ENCODE assay signal across 14 mouse cellular contexts in the genomic region with DNA sequence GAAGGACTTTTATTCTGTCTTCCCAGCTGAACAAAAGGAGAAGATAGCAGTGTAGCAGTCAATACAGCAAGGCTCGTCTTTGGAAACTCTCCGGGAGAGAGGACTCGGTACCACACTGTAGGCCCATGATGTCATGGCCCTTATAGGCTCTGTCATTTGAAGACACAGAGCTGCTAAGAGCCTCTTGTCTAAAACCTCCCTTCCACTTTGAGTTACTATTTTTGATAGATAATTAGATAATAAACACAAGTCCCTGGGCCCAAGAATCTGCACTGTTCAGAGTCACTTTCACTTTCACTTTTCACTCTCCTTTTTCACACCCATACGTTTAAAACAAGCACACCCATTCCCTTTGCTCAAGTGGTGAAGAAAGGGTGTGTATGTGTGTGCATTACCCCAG. TPM values are rescaled to one million over a fixed set of nuclear protein-coding genes. Genes with fewer than 3 reads are reported as not detected.
DNase-seq lines count a peak whose midpoint lies in the region; ATAC-seq and TF ChIP-seq lines count a peak whose summit lies in the region.
"Had no signal": no experiment of that assay in that cellular context is flagged by ENCODE, and none has a peak within 500 bp of the region (broad histone marks: within the 10 kb centered on the region; RNA-seq: fewer than 3 reads in every experiment).

No protein-coding gene starts in this region.

- peaks cover 84% of the 10 kb centered on the region for H3K36me3 ChIP-seq in heart, embryonic 14.5 days (ENCODE audit: control insufficient read depth, insufficient read depth, low read length)
- peaks cover 74 to 86% of the 10 kb centered on the region in 2 experiments for H3K36me3 ChIP-seq in CH12.LX (replicated peaks in 1 of 2; ENCODE audit: control insufficient read depth in 1 of 2, insufficient read depth in 1 of 2, low read length in 1 of 2)
- H3K36me3 ChIP-seq in heart, postnatal 0 days (replicated peaks; ENCODE audit: control insufficient read depth, insufficient read depth, low read length) = peaks cover 22% of the 10 kb centered on the region
- H3K36me3 ChIP-seq in forebrain, embryonic 15.5 days = no peaks in the 10 kb centered on the region

- H3K9me3 ChIP-seq in heart, embryonic 14.5 days (ENCODE audit: control insufficient read depth, low read length) = no peaks in the 10 kb centered on the region
- H3K9me3 ChIP-seq in CH12.LX (replicated peaks; ENCODE audit: low read length) = no peaks in the 10 kb centered on the region
- no peaks in the 10 kb centered on the region for H3K9me3 ChIP-seq in heart, postnatal 0 days (replicated peaks; ENCODE audit: control insufficient read depth, low read length)
- no peaks in the 10 kb centered on the region for H3K9me3 ChIP-seq in forebrain, embryonic 15.5 days
- H3K9me3 ChIP-seq: limb, embryonic 15.5 days; midbrain, embryonic 13.5 days had no signal

- no peak for TF ChIP-seq POLR2A in CH12.LX (IDR thresholded peaks at IDR 0.05; ENCODE audit: low read depth, low read length)

- TF ChIP-seq EP300 in CH12.LX (IDR thresholded peaks at IDR 0.05; ENCODE audit: low read length) = peak; percentile 24; the same call in 1 of the 2 replicates
- no peak for TF ChIP-seq EP300 in heart, postnatal 0 days (IDR thresholded peaks at IDR 0.05; ENCODE audit: low read depth)

- no peak for TF ChIP-seq RAD21 in CH12.LX (IDR thresholded peaks at IDR 0.05; ENCODE audit: low read depth, low read length)

- in situ Hi-C loops in CH12.LX (cut with MboI; ENCODE audit: low pct_ligation_motif_present, low pct_unique_long_range_greater_than_20kb, low sequenced_read_pairs) = no loop called here

- H3K9ac ChIP-seq in heart, embryonic 14.5 days (ENCODE audit: low read length) = peak overlapping the region; percentile 25; the same call in 1 of the 2 replicates
- peak overlapping the region; percentile 44 for H3K9ac ChIP-seq in CH12.LX (ENCODE audit: insufficient read depth, low read depth)
- H3K9ac ChIP-seq in heart, postnatal 0 days (replicated peaks; ENCODE audit: low read depth, low read length) = peak overlapping the region; percentile 37
- no peak overlapping the region for H3K9ac ChIP-seq in forebrain, embryonic 15.5 days (replicated peaks)
- H3K9ac ChIP-seq: limb, embryonic 15.5 days; midbrain, embryonic 13.5 days had no signal

- no peak for ATAC-seq in heart, embryonic 14.5 days (ENCODE audit: insufficient number of reproducible peaks, insufficient read depth, low FRiP score, low read depth)
- ATAC-seq in heart, postnatal 0 days (ENCODE audit: insufficient read depth, low read depth) = peak; percentile 41; the same call in 1 of the 2 replicates
- peak; percentile 40 for ATAC-seq in megakaryocyte-erythroid progenitor cell, adult 5-6 weeks (replicated peaks; ENCODE audit: low FRiP score, low TSS enrichment, poor library complexity, severe bottlenecking)
- ATAC-seq in forebrain, embryonic 15.5 days (replicated peaks) = no peak
- ATAC-seq: midbrain, embryonic 13.5 days had no signal

- H3K4me2 ChIP-seq in heart, embryonic 14.5 days (ENCODE audit: low read length) = peak overlapping the region; percentile 52
- peak overlapping the region; percentile 59 for H3K4me2 ChIP-seq in CH12.LX (ENCODE audit: insufficient read depth, low read depth, poor library complexity, severe bottlenecking)
- H3K4me2 ChIP-seq in heart, postnatal 0 days (ENCODE audit: low read depth, low read length) = peak overlapping the region; percentile 52
- H3K4me2 ChIP-seq in forebrain, embryonic 15.5 days (replicated peaks) = no peak overlapping the region
- H3K4me2 ChIP-seq: limb, embryonic 15.5 days; midbrain, embryonic 13.5 days had no signal

- dilution Hi-C loops in CH12.LX (cut with MboI; ENCODE audit: extremely low pct_ligation_motif_present, extremely low pct_unique_long_range_greater_than_20kb, low sequenced_read_pairs) = no loop called here

- H3K79me2 ChIP-seq in CH12.LX (replicated peaks; ENCODE audit: control insufficient read depth, extremely low read depth, insufficient read depth, poor library complexity, severe bottlenecking) = peaks cover 45% of the 10 kb centered on the region

- no peak for DNase-seq in heart, postnatal 36 days
- DNase-seq in CH12.LX (ENCODE audit: extremely low read depth) = no peak
- no peak for DNase-seq in heart, postnatal 0 days (ENCODE audit: low spot score)
- DNase-seq in kidney, postnatal 25 days = no peak
- no peak for DNase-seq in right cerebral cortex, postnatal 36 days (ENCODE audit: low spot score in 2 of 2)
- DNase-seq: adrenal gland, adult 2 months; cerebellum, adult 9-11 months; kidney, adult 18-20 months had no signal

- WGBS in heart, embryonic 14.5 days = 60% methylated on average over 4 of the region's 4 CpGs
- 51% methylated on average over 4 of the region's 4 CpGs for WGBS in heart, postnatal 0 days
- WGBS in forebrain, embryonic 15.5 days = 85% methylated on average over 4 of the region's 4 CpGs

- H3K27me3 ChIP-seq in heart, embryonic 14.5 days (ENCODE audit: control insufficient read depth, insufficient read depth, low read length) = no peaks in the 10 kb centered on the region
- no peaks in the 10 kb centered on the region for H3K27me3 ChIP-seq in CH12.LX (replicated peaks)
- H3K27me3 ChIP-seq in heart, postnatal 0 days (ENCODE audit: control insufficient read depth, insufficient read depth, low read length) = no peaks in the 10 kb centered on the region
- no peaks in the 10 kb centered on the region for H3K27me3 ChIP-seq in forebrain, embryonic 15.5 days
- H3K27me3 ChIP-seq: limb, embryonic 15.5 days; midbrain, embryonic 13.5 days had no signal

- no peak for TF ChIP-seq CTCF in CH12.LX (conservative IDR thresholded peaks at IDR 0.05 in 1 of 2, IDR thresholded peaks at IDR 0.05 in 1 of 2; ENCODE audit: low read depth in 2 of 2, low read length in 2 of 2)
- no peak for TF ChIP-seq CTCF in heart, postnatal 0 days (IDR thresholded peaks at IDR 0.05; ENCODE audit: low read depth)

- 0 out of 4 replicates have a peak, but pooled peaks cover 0 to 4% of the 10 kb centered on the region in 2 experiments for H3K4me1 ChIP-seq in heart, embryonic 14.5 days (ENCODE audit: control insufficient read depth in 2 of 2, insufficient read depth in 2 of 2, low read length in 2 of 2)
- H3K4me1 ChIP-seq in CH12.LX (ENCODE audit: control insufficient read depth in 1 of 2, insufficient read depth in 2 of 2) = peaks cover 28 to 86% of the 10 kb centered on the region in 2 experiments
- H3K4me1 ChIP-seq in heart, postnatal 0 days (ENCODE audit: control insufficient read depth, insufficient read depth) = no peaks in the 10 kb centered on the region
- no peaks in the 10 kb centered on the region for H3K4me1 ChIP-seq in forebrain, embryonic 15.5 days
- H3K4me1 ChIP-seq: midbrain, embryonic 13.5 days had no signal

- intact Hi-C loops in heart, postnatal 36 days (cut with DNase I) = no loop called here

- peak overlapping the region in 1 of 2 experiments; percentile 13; a peak in 2 of 4 replicates for H3K4me3 ChIP-seq in heart, embryonic 14.5 days (ENCODE audit: control insufficient read depth in 1 of 2, insufficient read depth in 1 of 2, low read depth in 1 of 2, low read length in 2 of 2)
- H3K4me3 ChIP-seq in CH12.LX (replicated peaks in 1 of 3; ENCODE audit: low read depth in 2 of 3, low read length in 2 of 3, poor library complexity in 1 of 3) = no peak overlapping the region
- H3K4me3 ChIP-seq in heart, postnatal 0 days (ENCODE audit: low read depth, low read length) = peak overlapping the region; percentile 21; the same call in 1 of the 2 replicates
- no peak overlapping the region for H3K4me3 ChIP-seq in forebrain, embryonic 15.5 days
- H3K4me3 ChIP-seq: limb, embryonic 15.5 days; midbrain, embryonic 13.5 days had no signal

- H3K27ac ChIP-seq in heart, embryonic 14.5 days (replicated peaks in 1 of 2; ENCODE audit: control insufficient read depth in 1 of 2, insufficient read depth in 1 of 2, low read depth in 2 of 2, low read length in 2 of 2) = no peak overlapping the region
- peak overlapping the region; percentile 59 for H3K27ac ChIP-seq in CH12.LX (ENCODE audit: insufficient read depth, low read depth)
- H3K27ac ChIP-seq in heart, postnatal 0 days (ENCODE audit: low read depth) = peak overlapping the region; percentile 17; the same call in 1 of the 2 replicates
- H3K27ac ChIP-seq in forebrain, embryonic 15.5 days (replicated peaks) = no peak overlapping the region
- H3K27ac ChIP-seq: limb, embryonic 15.5 days; midbrain, embryonic 13.5 days had no signal

RNA-seq across cellular contexts. Expression of a gene that starts 9.7 kb away (rescaled TPM):
- 9.1 and 10.4 TPM in 2 replicates for polyA plus RNA-seq in heart, embryonic 14.5 days (2014; fragmentation: Nextera tagmentation; extraction: Ambion mirVana)
- 10 to 100 TPM; 25.8 to 26.8 TPM for total RNA-seq in heart, postnatal 36 days (2021)
- 0.80 and 1.4 TPM in 2 replicates for total RNA-seq in CH12.LX (2012; rRNA removed)
- total RNA-seq in CH12.LX (2014; rRNA removed) = 0.95 and 1.0 TPM in 2 replicates
- 0.55 and 0.91 TPM in 2 replicates for polyA plus RNA-seq in CH12.LX (2012; ENCODE audit: insufficient read length, low read depth)
- total RNA-seq in heart, postnatal 0 days (2014; rRNA removed; ENCODE audit: low replicate concordance) = 12.2 and 12.9 TPM in 2 replicates
- polyA plus RNA-seq in heart, postnatal 0 days (2015; fragmentation: Nextera tagmentation; extraction: Ambion mirVana) = 9.7 and 10.9 TPM in 2 replicates
- 0.48 TPM in 1 of 2 replicates, not detected in the other for total RNA-seq in megakaryocyte-erythroid progenitor cell, adult 5-6 weeks (2014; fragmentation: Nextera tagmentation)
- total RNA-seq in megakaryocyte-erythroid progenitor cell, adult 5-6 weeks (2017) = 3.4 and 3.9 TPM in 2 replicates
- 0.99 and 1.3 TPM in 2 replicates for polyA plus RNA-seq in forebrain, embryonic 15.5 days (2015; fragmentation: Nextera tagmentation; extraction: Ambion mirVana)

RNA-seq across cellular contexts. Expression of a gene that starts 16.2 kb away (rescaled TPM):
- polyA plus RNA-seq in heart, embryonic 14.5 days (2014; fragmentation: Nextera tagmentation; extraction: Ambion mirVana) = 29.7 and 29.9 TPM in 2 replicates
- total RNA-seq in heart, postnatal 36 days (2021) = 10 to 100 TPM; 11.4 to 12.3 TPM
- total RNA-seq in CH12.LX (2012; rRNA removed) (206 and 403 TPM in 2 replicates), CH12.LX (2014; rRNA removed) (489 and 502 TPM in 2 replicates)
- polyA plus RNA-seq in CH12.LX (2012; ENCODE audit: insufficient read length, low read depth) = 194 and 201 TPM in 2 replicates
- total RNA-seq in heart, postnatal 0 days (2014; rRNA removed; ENCODE audit: low replicate concordance) = 17.7 and 22.1 TPM in 2 replicates
- polyA plus RNA-seq in heart, postnatal 0 days (2015; fragmentation: Nextera tagmentation; extraction: Ambion mirVana) = 25.4 and 25.8 TPM in 2 replicates
- 79.8 and 102 TPM in 2 replicates for total RNA-seq in megakaryocyte-erythroid progenitor cell, adult 5-6 weeks (2014; fragmentation: Nextera tagmentation)
- total RNA-seq in megakaryocyte-erythroid progenitor cell, adult 5-6 weeks (2017) = 103 and 137 TPM in 2 replicates
- polyA plus RNA-seq in forebrain, embryonic 15.5 days (2015; fragmentation: Nextera tagmentation; extraction: Ambion mirVana) = 5.7 and 6.8 TPM in 2 replicates

RNA-seq across cellular contexts. Expression of a gene that starts 43.5 kb away (rescaled TPM):
- polyA plus RNA-seq in heart, embryonic 14.5 days (2014; fragmentation: Nextera tagmentation; extraction: Ambion mirVana) = not detected in 2 replicates
- total RNA-seq in heart, postnatal 36 days (2021) = not detected
- not detected in 2 replicates for total RNA-seq in CH12.LX (2012; rRNA removed)
- total RNA-seq in CH12.LX (2014; rRNA removed) = 0.41 TPM in 1 of 2 replicates, not detected in the other
- not detected in 2 replicates for polyA plus RNA-seq in CH12.LX (2012; ENCODE audit: insufficient read length, low read depth)
- total RNA-seq in heart, postnatal 0 days (2014; rRNA removed; ENCODE audit: low replicate concordance) = not detected in 2 replicates
- polyA plus RNA-seq in heart, postnatal 0 days (2015; fragmentation: Nextera tagmentation; extraction: Ambion mirVana) = not detected in 2 replicates
- total RNA-seq in megakaryocyte-erythroid progenitor cell, adult 5-6 weeks (2014; fragmentation: Nextera tagmentation) = 2.7 TPM in 1 of 2 replicates, not detected in the other
- total RNA-seq in megakaryocyte-erythroid progenitor cell, adult 5-6 weeks (2017) = not detected in 2 replicates
- polyA plus RNA-seq in forebrain, embryonic 15.5 days (2015; fragmentation: Nextera tagmentation; extraction: Ambion mirVana) = not detected in 2 replicates
- total RNA-seq: adrenal gland, adult 2 months; gastrocnemius, adult 18-20 months had no signal
- polyA plus RNA-seq: adrenal gland, adult 2 months; limb, embryonic 15.5 days; midbrain, embryonic 13.5 days had no signal

Comparison
In these comparisons a context has a peak if more than half of its experiments do, and no peak if none do; other contexts are left out.
1. ATAC-seq: peak in heart, postnatal 0 days (single experiment) and megakaryocyte-erythroid progenitor cell, adult 5-6 weeks (single experiment); none in heart, embryonic 14.5 days (single experiment) and forebrain, embryonic 15.5 days (single experiment).
2. H3K27ac ChIP-seq: peak in CH12.LX (single experiment) and heart, postnatal 0 days (single experiment); none in heart, embryonic 14.5 days (0 of 2) and forebrain, embryonic 15.5 days (single experiment).